Mouse (Mus musculus) megakaryocyte-erythroid progenitor cell, adult 5 weeks (primary cell): ENCODE measurements around the gene Tmem201. TPM values are rescaled to one million over a fixed set of nuclear protein-coding genes. Genes with fewer than 3 reads are reported as not detected.

Source experiments
- polyA plus RNA-seq: library from polyadenylated mRNA; stranded (reverse); fragments of >175 nt; gene quantifications from 2 replicates; pipeline ENCODE4 v1.2.3, GENCODE M21; 2012

Tmem201 gene
- polyA plus RNA-seq, result 71.1 and 84.6 TPM in 2 replicates

DNA sequence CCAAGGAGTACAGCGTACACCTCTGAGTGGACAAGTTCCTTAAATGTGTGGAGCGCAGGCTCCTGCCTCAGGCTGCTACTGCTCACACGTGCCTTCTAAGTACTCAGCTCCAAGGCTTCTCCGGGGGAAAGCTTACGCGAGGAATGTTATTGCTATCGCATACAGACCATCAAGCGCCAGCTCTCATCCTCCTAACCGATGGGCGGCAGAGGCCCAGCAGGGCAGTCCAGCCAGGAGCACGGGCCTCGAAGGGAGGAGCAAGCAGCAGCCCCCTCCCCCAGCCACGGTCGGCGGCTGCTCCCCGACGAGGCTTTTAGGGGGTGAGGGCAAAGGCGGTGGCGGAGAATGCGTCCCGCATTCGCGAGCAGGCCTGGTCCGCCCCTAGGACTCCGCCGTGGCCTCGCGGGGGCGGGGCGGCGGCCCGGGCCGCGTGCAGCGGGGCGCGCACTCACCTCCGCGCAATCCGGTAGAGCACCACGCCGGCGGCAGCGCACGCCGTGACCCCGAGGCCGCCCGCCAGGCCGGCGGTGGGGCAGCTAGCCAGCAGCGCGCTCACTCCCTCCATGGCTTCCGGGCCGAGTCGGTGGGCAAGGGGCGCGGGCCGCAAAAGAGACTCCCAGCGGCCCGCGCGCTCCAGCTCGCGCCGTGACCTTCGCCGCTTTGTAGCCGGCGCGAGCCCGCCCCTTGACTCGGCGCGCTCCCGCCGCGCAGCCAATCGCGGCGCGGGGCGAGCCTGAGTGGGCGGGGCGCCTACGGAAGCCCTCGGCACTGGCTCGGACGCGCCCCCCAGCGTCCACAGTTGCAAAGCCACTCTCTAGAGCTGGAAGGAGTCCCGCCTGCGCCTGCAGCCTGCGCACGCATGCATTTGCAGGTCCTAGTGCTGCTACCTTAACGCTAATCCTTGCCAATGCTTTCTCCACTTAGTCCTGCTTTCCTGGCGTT, at the start of gene Tmem201:
TSS of gene Tmem201 (minus strand) at position 662 of the 942 bp plus-strand sequence.

DNA sequence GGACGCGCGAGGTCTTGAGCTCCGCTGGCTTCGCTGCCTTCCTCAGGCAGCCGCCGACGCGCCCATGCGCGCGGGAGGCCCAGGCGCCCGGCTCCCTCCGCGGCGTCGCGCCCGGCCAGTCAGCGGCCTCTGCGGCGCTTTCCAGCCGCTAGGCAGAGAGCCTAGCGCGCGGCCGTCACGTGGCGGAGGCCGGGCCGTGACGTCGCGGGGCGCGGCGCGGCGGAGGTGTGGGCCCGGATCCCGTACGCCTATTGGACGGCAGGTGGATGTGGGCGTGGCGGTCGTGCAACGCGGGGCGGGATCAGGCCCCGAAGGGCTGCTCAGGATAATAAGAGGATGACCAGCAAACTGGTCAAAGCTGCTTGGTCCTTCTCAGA, 36.2 kb upstream of the Tmem201 start, which contains the start of gene Slc25a33:
TSS of gene Slc25a33 (minus strand) at position 184 of the 377 bp plus-strand sequence.

DNA sequence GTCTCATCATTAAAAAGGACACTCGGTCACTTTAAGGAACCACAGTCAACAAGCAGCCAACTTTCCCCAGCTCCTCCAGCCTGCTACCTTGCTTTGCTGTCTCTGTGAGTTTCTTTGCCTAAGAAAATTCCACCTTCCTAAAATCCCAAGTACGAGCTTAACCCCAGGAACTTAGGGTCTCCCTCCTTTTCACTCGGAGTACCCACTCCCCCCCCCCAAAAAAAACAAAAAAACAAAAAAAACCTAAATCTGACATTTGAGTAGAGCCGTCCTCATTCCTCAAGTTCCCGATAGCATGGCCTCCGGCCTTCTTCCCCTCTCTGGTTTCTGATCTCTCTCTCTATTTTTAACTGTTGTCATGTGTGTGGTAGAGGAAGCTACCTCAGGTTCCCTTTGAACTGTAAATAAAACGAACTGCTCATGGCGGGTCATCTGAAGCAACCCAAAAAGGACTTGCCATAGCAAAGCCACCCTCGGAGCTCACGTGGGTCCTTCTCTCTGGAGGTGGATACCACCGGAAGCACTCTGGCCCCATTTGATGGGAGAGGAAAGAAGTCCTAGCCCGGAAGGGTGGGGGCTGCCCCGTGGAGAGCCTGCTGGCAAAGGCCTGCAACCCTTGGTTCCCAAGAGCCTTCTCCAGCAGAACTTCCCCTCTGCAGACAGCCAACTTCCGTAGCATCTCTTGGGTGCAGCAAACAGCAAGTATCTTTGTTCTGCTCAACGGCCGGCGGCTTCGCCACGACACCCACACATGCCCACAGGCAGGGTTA, 35.4 kb downstream of the Tmem201 start, which contains the start of gene Pik3cd:
TSS of gene Pik3cd (minus strand) at position 362 of the 770 bp plus-strand sequence.

Other genes with a start within 250 kb of the Tmem201 start
- 9.0 and 11.6 TPM in 2 replicates for gene Ctnnbip1, start 219.8 kb downstream of the Tmem201 start, polyA plus RNA-seq
- 14.2 and 22.6 TPM in 2 replicates for gene Clstn1, start 151.6 kb downstream of the Tmem201 start, polyA plus RNA-seq
- gene Pik3cd, start 35.5 kb downstream of the Tmem201 start, polyA plus RNA-seq, result 70.3 and 84.3 TPM in 2 replicates
- 5.8 and 7.8 TPM in 2 replicates for gene Slc25a33, start 36.2 kb upstream of the Tmem201 start, polyA plus RNA-seq
- 0.22 and 1.0 TPM in 2 replicates for gene Spsb1, start 217.0 kb upstream of the Tmem201 start, polyA plus RNA-seq